Mouse (Mus musculus): Measurements from ENCODE around the gene Polr2l. TPM values are rescaled to one million over a fixed set of nuclear protein-coding genes. Genes with fewer than 3 reads are reported as not detected.

The Polr2l gene
- polyA plus RNA-seq, 1 experiment from 2014 or later, result 63.4 TPM

- WGBS, result 72% methylated on average over 15 of the region's 15 CpGs
- Histone ChIP-seq H3K9ac (peak overlapping the region; percentile 72), H3K4me1 (peaks cover 55% of the 10 kb centered on the region), H3K4me2 (replicated peaks) (peak overlapping the region; percentile 90), H3K4me3 (peak overlapping the region; percentile 55), H3K27me3 (no peaks in the 10 kb centered on the region), H3K27ac (no peak overlapping the region), H3K9me3 (no peaks in the 10 kb centered on the region), H3K36me3 (peaks cover 49% of the 10 kb centered on the region)
- ATAC-seq (ENCODE audit: low FRiP score, low read depth), result no peak
Observed at GRCm38 (mm10) chr7:141433517-141434400, 41.2 kb downstream of the Polr2l start.

GRCm38 (mm10) chr7:141432741-141433516 lies 42.0 kb downstream of the Polr2l start:
- WGBS, result 85% methylated on average over 6 of the region's 6 CpGs
- Histone ChIP-seq H3K36me3 (peaks cover 40% of the 10 kb centered on the region), H3K27me3 (no peaks in the 10 kb centered on the region), H3K27ac (no peak overlapping the region), H3K9ac (peak overlapping the region; percentile 72), H3K4me1 (peaks cover 60% of the 10 kb centered on the region), H3K4me3 (no peak overlapping the region), H3K4me2 (replicated peaks) (peak overlapping the region; percentile 90; the same call in 1 of the 2 replicates), H3K9me3 (no peaks in the 10 kb centered on the region)
- no peak for ATAC-seq (ENCODE audit: low FRiP score, low read depth)

DNA sequence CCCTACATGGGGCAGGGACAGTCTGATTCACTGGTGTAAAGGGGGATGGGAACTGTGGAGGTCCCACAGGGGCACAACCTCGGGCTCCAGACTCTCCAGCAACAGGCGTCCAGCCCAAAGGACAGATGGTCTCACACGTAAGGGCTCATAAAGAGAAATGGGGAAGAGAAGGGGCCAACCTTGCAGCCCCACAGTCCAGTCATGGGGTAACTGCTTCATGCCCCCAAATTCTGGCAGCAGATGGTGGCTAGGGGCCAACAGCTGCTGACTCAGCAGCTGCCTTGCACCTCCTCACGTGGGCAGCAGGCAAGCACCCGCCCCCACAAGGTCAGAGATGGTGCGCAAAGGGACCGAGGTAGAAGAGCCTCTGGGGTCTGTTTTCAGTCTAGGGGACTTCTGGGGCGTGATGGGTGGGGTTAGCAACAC lies 42.7 kb downstream of the Polr2l start:
- H3K4me1 ChIP-seq, result peaks cover 60% of the 10 kb centered on the region
- H3K9ac ChIP-seq, result no peak overlapping the region
- H3K4me3 ChIP-seq, result no peak overlapping the region
- H3K9me3 ChIP-seq, result no peaks in the 10 kb centered on the region
- H3K4me2 ChIP-seq (replicated peaks), result no peak overlapping the region
- H3K36me3 ChIP-seq, result peaks cover 40% of the 10 kb centered on the region
- ATAC-seq (ENCODE audit: low FRiP score, low read depth), result no peak
- H3K27ac ChIP-seq, result no peak overlapping the region
- H3K27me3 ChIP-seq, result no peaks in the 10 kb centered on the region
- WGBS, result 81% methylated on average over 8 of the region's 8 CpGs

DNA sequence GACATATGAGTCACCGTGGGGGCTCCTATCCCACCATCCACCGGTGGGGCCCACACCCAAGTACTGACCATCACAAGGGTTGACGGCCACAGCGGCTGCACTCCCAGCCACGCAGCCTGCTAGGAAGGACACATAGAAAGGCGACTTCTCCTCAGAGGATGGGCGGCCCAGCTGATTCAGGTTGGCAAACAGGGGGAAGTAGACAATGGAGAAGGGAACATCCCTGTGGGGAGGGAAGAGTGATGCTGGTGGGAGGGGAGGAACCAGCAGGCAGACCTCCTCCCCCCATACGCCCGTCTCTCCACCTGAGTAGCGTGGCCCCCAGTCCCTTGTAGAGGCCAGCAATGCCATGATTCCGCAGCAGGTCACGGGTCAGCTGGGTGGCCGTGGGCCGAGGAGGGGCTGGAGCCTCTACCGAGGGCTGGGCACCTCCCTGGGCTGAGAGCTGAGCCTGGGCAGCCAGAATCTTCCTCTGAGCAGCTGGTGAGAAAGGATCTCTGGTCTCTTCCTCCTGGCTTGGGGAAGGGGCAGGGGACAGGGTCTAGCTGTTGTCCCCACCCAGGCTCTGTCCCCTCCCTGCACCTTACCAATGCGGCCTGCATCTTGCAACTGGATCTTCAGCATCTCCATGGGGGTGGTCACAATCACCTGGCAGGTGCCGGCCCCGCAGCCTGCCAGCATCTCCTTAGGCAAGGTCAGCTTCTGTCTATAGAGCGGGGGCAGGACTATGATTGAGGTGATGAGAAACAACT lies 43.3 kb downstream of the Polr2l start:
- 91% methylated on average over 19 of the region's 19 CpGs for WGBS
- no peaks in the 10 kb centered on the region for H3K27me3 ChIP-seq
- no peak overlapping the region for H3K4me3 ChIP-seq
- H3K9me3 ChIP-seq, result no peaks in the 10 kb centered on the region
- H3K4me2 ChIP-seq (replicated peaks), result no peak overlapping the region
- no peak overlapping the region for H3K27ac ChIP-seq
- H3K4me1 ChIP-seq, result peaks cover 55% of the 10 kb centered on the region
- H3K9ac ChIP-seq, result no peak overlapping the region
- H3K36me3 ChIP-seq, result peaks cover 40% of the 10 kb centered on the region
- no peak for ATAC-seq (ENCODE audit: low FRiP score, low read depth)

GRCm38 (mm10) chr7:141430585-141431240 lies 44.2 kb downstream of the Polr2l start:
- H3K4me2 ChIP-seq (replicated peaks), result no peak overlapping the region
- ATAC-seq (ENCODE audit: low FRiP score, low read depth), result no peak
- WGBS, result 95% methylated on average over 9 of the region's 9 CpGs
- H3K4me3 ChIP-seq, result no peak overlapping the region
- H3K4me1 ChIP-seq, result peaks cover 46% of the 10 kb centered on the region
- 0 out of 2 replicates have a peak overlapping the region, but pooled peaks have one; percentile 56 for H3K9ac ChIP-seq
- no peak overlapping the region for H3K27ac ChIP-seq
- no peaks in the 10 kb centered on the region for H3K27me3 ChIP-seq
- peaks cover 40% of the 10 kb centered on the region for H3K36me3 ChIP-seq
- H3K9me3 ChIP-seq, result no peaks in the 10 kb centered on the region

DNA sequence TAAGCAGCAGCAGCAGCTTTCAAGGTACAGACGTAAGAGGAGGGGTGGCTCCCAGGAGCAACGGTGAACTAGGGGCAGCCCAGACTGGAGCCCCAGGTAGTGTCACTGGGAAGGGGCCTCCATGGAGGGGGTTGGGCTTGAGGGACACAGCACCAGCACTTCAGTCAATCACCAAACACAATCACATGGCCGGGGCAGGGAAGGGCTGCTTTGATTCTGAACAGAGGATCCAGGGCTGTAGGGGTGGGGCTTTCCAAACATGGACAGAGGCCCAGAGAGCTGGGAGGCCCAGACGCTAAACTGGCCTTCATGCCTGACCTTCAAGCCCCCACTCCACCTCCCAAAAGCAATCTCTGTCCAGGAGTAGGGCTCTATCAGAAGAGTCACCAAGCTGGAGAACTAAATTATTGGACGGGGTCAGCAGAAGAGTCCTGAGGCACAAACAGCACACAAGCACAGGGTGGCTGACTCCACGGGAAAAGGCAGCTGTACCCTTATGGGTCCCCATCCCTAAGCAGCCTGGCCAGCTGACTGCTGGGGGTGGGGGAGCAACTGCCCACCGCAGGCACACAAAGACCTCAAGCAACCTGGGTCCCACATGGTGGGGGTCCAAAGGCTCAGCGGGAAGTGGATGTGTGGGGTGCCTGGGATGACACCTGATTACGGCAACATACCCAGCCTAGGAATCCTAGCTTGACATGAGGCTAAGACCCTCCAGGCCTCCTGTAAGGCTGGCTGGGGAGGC lies 44.9 kb downstream of the Polr2l start:
- no peaks in the 10 kb centered on the region for H3K9me3 ChIP-seq
- ATAC-seq (ENCODE audit: low FRiP score, low read depth), result no peak
- H3K27me3 ChIP-seq, result no peaks in the 10 kb centered on the region
- peak overlapping the region; percentile 62 for H3K4me2 ChIP-seq (replicated peaks)
- peaks cover 39% of the 10 kb centered on the region for H3K4me1 ChIP-seq
- H3K36me3 ChIP-seq, result peaks cover 40% of the 10 kb centered on the region
- no peak overlapping the region for H3K4me3 ChIP-seq
- 0 out of 2 replicates have a peak overlapping the region, but pooled peaks have one; percentile 22 for H3K27ac ChIP-seq
- WGBS, result 64% methylated on average over 9 of the region's 9 CpGs
- H3K9ac ChIP-seq, result 0 out of 2 replicates have a peak overlapping the region, but pooled peaks have one; percentile 56

DNA sequence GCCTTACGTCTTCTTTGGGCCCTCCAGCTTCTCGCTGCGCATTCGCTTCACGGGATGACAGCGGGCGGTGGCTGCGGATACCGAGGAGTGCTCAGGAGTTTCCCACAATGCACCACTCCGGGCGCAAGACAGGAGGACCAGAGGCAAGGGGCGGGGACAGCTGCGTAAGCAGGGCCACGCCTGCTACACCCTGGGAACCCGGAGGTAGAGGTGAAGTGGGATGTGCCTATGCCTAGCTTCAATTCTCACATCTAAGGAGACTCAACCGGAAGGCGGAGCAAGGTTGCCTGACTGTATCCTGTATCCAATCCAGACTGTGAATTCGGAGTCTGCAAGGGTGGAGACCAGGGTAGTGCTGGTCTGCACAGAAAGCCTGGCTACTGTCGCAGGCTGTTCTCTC lies 45.6 kb downstream of the Polr2l start, which contains the start of gene Cend1:
Gene Cend1 (minus strand): TSS at position 182 of the 400 bp plus-strand sequence.
- Histone ChIP-seq H3K9ac (peak within 1 kb of the TSS; percentile 56), H3K27me3 (no peaks in the 10 kb centered on the region), H3K27ac (0 out of 2 replicates have a peak within 1 kb of the TSS, but pooled peaks have one; percentile 22), H3K9me3 (no peaks in the 10 kb centered on the region), H3K4me3 (peak within 1 kb of the TSS; percentile 36), H3K36me3 (peaks cover 40% of the 10 kb centered on the region), H3K4me1 (peaks cover 32% of the 10 kb centered on the region), H3K4me2 (replicated peaks) (peak within 1 kb of the TSS; percentile 62)
- WGBS, result 4% methylated on average over 19 of the region's 19 CpGs
- ATAC-seq (ENCODE audit: low FRiP score, low read depth), result peak; percentile 78

DNA sequence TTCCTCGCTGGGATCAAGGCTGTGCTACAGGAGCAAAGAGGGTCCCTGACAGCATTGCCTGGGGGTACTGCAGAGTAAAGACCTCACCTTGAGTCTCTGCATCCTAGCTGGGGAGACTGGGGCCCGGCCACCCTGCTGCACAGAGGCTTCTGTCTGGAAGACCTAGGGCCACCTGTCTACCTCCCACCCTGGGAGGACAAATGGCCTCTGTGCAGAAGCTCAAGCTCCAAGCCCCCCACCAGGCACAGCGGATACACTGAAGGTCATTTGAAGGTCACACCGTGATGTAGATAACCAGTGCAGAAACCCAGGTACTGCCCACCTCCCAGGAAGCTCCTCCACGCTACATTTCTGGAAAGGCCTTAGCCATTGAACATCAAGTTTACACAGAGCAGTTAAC lies 46.2 kb downstream of the Polr2l start:
- H3K4me1 ChIP-seq, result peaks cover 26% of the 10 kb centered on the region
- 59% methylated on average over 5 of the region's 5 CpGs for WGBS
- peak overlapping the region; percentile 56; the same call in 1 of the 2 replicates for H3K9ac ChIP-seq
- H3K27ac ChIP-seq, result no peak overlapping the region
- H3K36me3 ChIP-seq, result peaks cover 38% of the 10 kb centered on the region
- H3K4me2 ChIP-seq (replicated peaks), result peak overlapping the region; percentile 62
- no peaks in the 10 kb centered on the region for H3K9me3 ChIP-seq
- no peak for ATAC-seq (ENCODE audit: low FRiP score, low read depth)
- peak overlapping the region; percentile 36 for H3K4me3 ChIP-seq
- no peaks in the 10 kb centered on the region for H3K27me3 ChIP-seq

DNA sequence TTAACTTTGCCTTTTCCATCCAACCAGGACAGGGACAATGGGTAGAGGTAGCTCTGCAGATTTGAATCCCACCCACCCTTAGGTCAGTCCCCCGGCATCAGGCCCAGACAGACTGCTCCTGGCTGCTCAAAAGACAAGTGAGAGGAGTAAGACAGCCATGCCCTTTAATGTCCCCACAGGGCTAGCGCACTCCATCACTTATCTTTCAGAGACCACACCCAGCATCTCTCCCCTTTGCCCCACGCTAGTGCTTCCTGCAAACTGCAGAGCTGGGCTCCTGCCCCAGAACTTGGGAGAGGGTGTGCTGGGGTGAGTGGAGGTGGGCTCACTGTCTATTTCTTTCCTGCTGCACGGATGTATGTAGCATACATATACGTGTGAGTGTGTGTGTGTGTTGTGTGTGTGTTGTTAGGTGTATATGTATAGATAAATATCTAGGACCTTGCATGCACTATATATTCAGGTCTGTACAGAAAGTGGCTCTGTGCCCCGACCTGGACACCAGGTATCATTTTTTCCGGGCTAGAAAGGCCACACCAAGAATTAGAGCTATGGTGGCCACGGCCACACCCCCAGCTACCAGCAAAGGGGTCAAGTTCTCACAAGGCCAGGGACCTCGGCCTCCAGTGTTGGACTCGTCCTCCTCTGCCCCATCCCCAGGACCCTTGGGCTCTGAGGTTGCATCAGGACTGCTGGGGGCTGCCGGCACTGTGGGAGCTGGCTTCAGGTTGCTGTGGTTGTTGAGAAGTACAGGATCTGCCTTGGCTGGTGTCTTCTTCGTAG lies 47.8 kb downstream of the Polr2l start:
- ATAC-seq (ENCODE audit: low FRiP score, low read depth), result no peak

GRCm38 (mm10) chr7:141423811-141424210 lies 51.1 kb downstream of the Polr2l start:
- H3K27ac ChIP-seq, result no peak overlapping the region
- H3K4me3 ChIP-seq, result no peak overlapping the region
- H3K27me3 ChIP-seq, result no peaks in the 10 kb centered on the region
- WGBS, result 70% methylated on average over 4 of the region's 4 CpGs
- H3K9me3 ChIP-seq, result no peaks in the 10 kb centered on the region
- peaks cover 8% of the 10 kb centered on the region for H3K4me1 ChIP-seq
- no peaks in the 10 kb centered on the region for H3K36me3 ChIP-seq
- no peak overlapping the region for H3K4me2 ChIP-seq (replicated peaks)
- H3K9ac ChIP-seq, result no peak overlapping the region
- ATAC-seq (ENCODE audit: low FRiP score, low read depth), result no peak

More for the DNA sequence above, 47.8 kb downstream of the Polr2l start:
- no peaks in the 10 kb centered on the region for H3K27me3 ChIP-seq
- no peak overlapping the region for H3K4me3 ChIP-seq
- no peak overlapping the region for H3K27ac ChIP-seq
- no peak overlapping the region for H3K9ac ChIP-seq
- H3K36me3 ChIP-seq, result peaks cover 22% of the 10 kb centered on the region
- no peak overlapping the region for H3K4me2 ChIP-seq (replicated peaks)
- H3K4me1 ChIP-seq, result peaks cover 21% of the 10 kb centered on the region
- no peaks in the 10 kb centered on the region for H3K9me3 ChIP-seq
- 80% methylated on average over 12 of the region's 12 CpGs for WGBS
